Mouse (Mus musculus) olfactory bulb, adult 2 months (tissue): Measurements from ENCODE around the gene Gm5965.

ENCODE experiments used
- CTCF ChIP-seq: fragments of 200-500 bp; IDR thresholded peaks from 2 replicates; pipeline ENCODE4 v1.5.1; 2012; ENCODE audit warnings: low read depth, mild to moderate bottlenecking, low read length, moderate library complexity; ENCODE audit not compliant: insufficient read depth
- POLR2A ChIP-seq: fragments of 200-500 bp; IDR thresholded peaks from 2 replicates; pipeline ENCODE4 v1.6.1; 2012; ENCODE audit warnings: mild to moderate bottlenecking, low read depth, low read length, moderate library complexity; ENCODE audit not compliant: insufficient read depth

- no peak for TF ChIP-seq CTCF
- TF ChIP-seq POLR2A: no peak
These were observed at the start of gene Gm5965 for GRCm38 (mm10) chr16:88777596-88777995.
